ENCODE assay signal across 26 mouse cellular contexts in genomic region chr9:30183409-30183808, GRCm38 (mm10).
"Had no signal": no experiment of that assay in that cellular context is flagged by ENCODE, and none has a peak within 500 bp of the region (broad histone marks: within the 10 kb centered on the region; RNA-seq: fewer than 3 reads in every experiment).

No protein-coding gene starts in this region.

- H3K4me3 ChIP-seq: gastrocnemius, adult 2 months; heart, embryonic 13.5 days; heart, embryonic 15.5 days; hindbrain, embryonic 13.5 days; hindbrain, embryonic 15.5 days; kidney, embryonic 15.5 days; limb, embryonic 12.5 days; limb, embryonic 15.5 days; liver, embryonic 12.5 days had no signal

- H3K36me3 ChIP-seq: heart, embryonic 13.5 days; heart, embryonic 15.5 days; hindbrain, embryonic 13.5 days; hindbrain, embryonic 15.5 days; kidney, embryonic 15.5 days; limb, embryonic 12.5 days; limb, embryonic 15.5 days; liver, embryonic 12.5 days had no signal

- H3K27ac ChIP-seq: gastrocnemius, adult 2 months; heart, embryonic 13.5 days; heart, embryonic 15.5 days; hindbrain, embryonic 15.5 days; hindbrain, postnatal 0 days; kidney, embryonic 15.5 days; kidney, postnatal 0 days; limb, embryonic 12.5 days; limb, embryonic 15.5 days; liver, embryonic 12.5 days; liver, embryonic 14.5 days had no signal

- H3K27me3 ChIP-seq: heart, embryonic 13.5 days; heart, embryonic 15.5 days; hindbrain, embryonic 13.5 days; hindbrain, embryonic 15.5 days; kidney, embryonic 15.5 days; limb, embryonic 12.5 days; limb, embryonic 15.5 days; liver, embryonic 12.5 days had no signal

- DNase-seq: gastrocnemius, adult 2 months; gastrocnemius, postnatal 10 days; gastrocnemius, postnatal 36 days; heart, adult 18-20 months; heart, postnatal 36 days; kidney, adult 11 months; kidney, adult 2 months; kidney, adult 9 months; kidney, postnatal 14 days; kidney, postnatal 36 days; layer of hippocampus, adult 9-11 months; layer of hippocampus, postnatal 36 days; left cerebral cortex, postnatal 4 days had no signal

- H3K4me1 ChIP-seq: heart, embryonic 13.5 days; heart, embryonic 15.5 days; kidney, embryonic 15.5 days; limb, embryonic 12.5 days; limb, embryonic 15.5 days; liver, embryonic 12.5 days had no signal

- H3K4me2 ChIP-seq: heart, embryonic 11.5 days; heart, embryonic 13.5 days; heart, embryonic 15.5 days; hindbrain, embryonic 13.5 days; hindbrain, embryonic 15.5 days; kidney, embryonic 15.5 days; limb, embryonic 12.5 days; limb, embryonic 15.5 days; liver, embryonic 12.5 days had no signal

- ATAC-seq: hindbrain, postnatal 0 days; intestine, embryonic 16.5 days; liver, embryonic 12.5 days had no signal

- H3K9me3 ChIP-seq: heart, embryonic 13.5 days; heart, embryonic 15.5 days; hindbrain, embryonic 13.5 days; hindbrain, embryonic 15.5 days; kidney, embryonic 15.5 days; limb, embryonic 12.5 days; limb, embryonic 15.5 days; liver, embryonic 12.5 days had no signal

- H3K9ac ChIP-seq: heart, embryonic 13.5 days; heart, embryonic 15.5 days; hindbrain, embryonic 13.5 days; hindbrain, embryonic 15.5 days; kidney, embryonic 15.5 days; limb, embryonic 12.5 days; limb, embryonic 15.5 days; liver, embryonic 12.5 days; liver, embryonic 14.5 days had no signal
